Mouse (Mus musculus): ENCODE data around the gene Jhy. TPM values are rescaled to one million over a fixed set of nuclear protein-coding genes. Genes with fewer than 3 reads are reported as not detected.

The Jhy gene
- total RNA-seq, 2 experiments from 2014 or later: 0.61 to 0.68 TPM

GRCm38 (mm10) chr9:40873556-40874470, 90.1 kb downstream of the Jhy start, which contains the start of gene Bsx:
Gene Bsx, plus strand, starts transcription at chr9:40874127.
- no peak for TF ChIP-seq CTCF (IDR thresholded peaks at IDR 0.05)
- no peak within 1 kb of the TSS for H3K27ac ChIP-seq
- no peak within 1 kb of the TSS for H3K4me3 ChIP-seq
- no peak for DNase-seq (ENCODE audit: extremely low spot score in 1 of 2, low spot score in 2 of 2)
- intact Hi-C loops (cut with DNase I): no loop called here

- H3K4me3 ChIP-seq: peak overlapping the region; percentile 19; the same call in 1 of the 2 replicates
- peak in 1 of 2 experiments; percentile 15 for DNase-seq (ENCODE audit: extremely low spot score in 1 of 2, low spot score in 2 of 2)
- TF ChIP-seq CTCF (IDR thresholded peaks at IDR 0.05): peak; percentile 49
- intact Hi-C loops (cut with DNase I): no loop called here
- H3K27ac ChIP-seq: no peak overlapping the region
Observed at GRCm38 (mm10) chr9:40872156-40872478, 91.8 kb downstream of the Jhy start.

- DNase-seq (ENCODE audit: extremely low spot score in 1 of 2, low spot score in 2 of 2): no peak
- intact Hi-C loops (cut with DNase I): no loop called here
- TF ChIP-seq CTCF (IDR thresholded peaks at IDR 0.05): no peak
- Histone ChIP-seq H3K4me3 (peak overlapping the region; percentile 19; the same call in 1 of the 2 replicates), H3K27ac (no peak overlapping the region)
Observed at GRCm38 (mm10) chr9:40871369-40872155, 92.4 kb downstream of the Jhy start.

GRCm38 (mm10) chr9:40870331-40870730, 93.6 kb downstream of the Jhy start:
- intact Hi-C loops (cut with DNase I): no loop called here
- no peak for DNase-seq (ENCODE audit: extremely low spot score in 1 of 2, low spot score in 2 of 2)
- TF ChIP-seq CTCF (IDR thresholded peaks at IDR 0.05): no peak

GRCm38 (mm10) chr9:40859196-40859595, 104.7 kb downstream of the Jhy start:
- H3K27ac ChIP-seq: no peak overlapping the region
- no peak for DNase-seq (ENCODE audit: extremely low spot score in 1 of 2, low spot score in 2 of 2)
- intact Hi-C loops (cut with DNase I): no loop called here
- H3K4me3 ChIP-seq: peak overlapping the region; percentile 41
- TF ChIP-seq CTCF (IDR thresholded peaks at IDR 0.05): no peak

More at GRCm38 (mm10) chr9:40870331-40870730, 93.6 kb downstream of the Jhy start:
- Histone ChIP-seq H3K4me3 (no peak overlapping the region), H3K27ac (no peak overlapping the region)

- TF ChIP-seq CTCF (IDR thresholded peaks at IDR 0.05): no peak
- intact Hi-C loops (cut with DNase I): no loop called here
- Histone ChIP-seq H3K4me3 (peak overlapping the region; percentile 41), H3K27ac (no peak overlapping the region)
- DNase-seq (ENCODE audit: extremely low spot score in 1 of 2, low spot score in 2 of 2): no peak
Observed at GRCm38 (mm10) chr9:40858461-40859160, 105.3 kb downstream of the Jhy start.

- TF ChIP-seq CTCF (IDR thresholded peaks at IDR 0.05): no peak
- intact Hi-C loops (cut with DNase I): no loop called here
Observed at GRCm38 (mm10) chr9:40851515-40851914, 112.4 kb downstream of the Jhy start.

More at GRCm38 (mm10) chr9:40851515-40851914, 112.4 kb downstream of the Jhy start:
- DNase-seq (ENCODE audit: extremely low spot score in 1 of 2, low spot score in 2 of 2): no peak
- no peak overlapping the region for H3K4me3 ChIP-seq
- H3K27ac ChIP-seq: no peak overlapping the region

Other genes starting within 250 kb of the Jhy start
- gene Hspa8, start 163.1 kb downstream of the Jhy start, total RNA-seq (2021): 1,000 to 10,000 TPM; 2,321 to 2,378 TPM
- not detected for gene Bsx, start 90.0 kb downstream of the Jhy start, total RNA-seq (2021)
- under 1 TPM in 1 of 2 experiments, not detected in 1; 0.18 TPM for gene Crtam, start 40.5 kb upstream of the Jhy start, total RNA-seq (2021)
- 10 to 100 TPM; 23.5 to 26.7 TPM for gene Ubash3b, start 197.6 kb upstream of the Jhy start, total RNA-seq (2021)